Mouse (Mus musculus) heart, postnatal 0 days (tissue): ENCODE measurements around the gene Cyp4a30b.
"Not testable (repeated sequence)": the region's sequence is repeated elsewhere in the genome, so short reads cannot be mapped to it uniquely, and the experiment has no call there.

Experiments used
- CTCF ChIP-seq: IDR thresholded peaks from 2 replicates; pipeline ENCODE4 v1.5.1; 2016; ENCODE audit warnings: antibody characterized with exemption, control low read depth, low read depth
- EP300 ChIP-seq: IDR thresholded peaks from 2 replicates; pipeline ENCODE4 v1.6.1; 2016; ENCODE audit warnings: antibody characterized with exemption, low read depth

DNA sequence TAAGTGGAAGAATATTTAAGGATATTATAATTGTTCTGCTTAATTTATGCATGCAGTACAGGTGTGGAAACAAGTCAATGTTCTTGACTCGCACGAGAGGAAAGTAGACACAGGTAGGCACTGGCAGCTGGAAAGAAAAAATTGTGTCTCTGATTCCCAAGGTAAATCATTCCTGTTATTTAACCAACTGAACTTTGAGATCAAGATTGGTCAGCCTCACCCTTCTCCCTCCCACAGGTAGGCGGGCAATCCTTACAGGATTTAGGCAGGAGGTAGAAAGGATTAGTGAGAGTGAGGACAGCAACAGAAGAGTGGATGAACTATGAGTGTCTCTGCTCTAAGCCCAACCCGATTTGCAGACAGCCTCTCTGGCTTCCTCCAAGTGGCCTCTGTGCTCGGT, 65.6 kb downstream of the Cyp4a30b start, which contains the start of gene Cyp4a10:
- TF ChIP-seq CTCF, EP300: not testable (repeated sequence)
